In the genomic region with DNA sequence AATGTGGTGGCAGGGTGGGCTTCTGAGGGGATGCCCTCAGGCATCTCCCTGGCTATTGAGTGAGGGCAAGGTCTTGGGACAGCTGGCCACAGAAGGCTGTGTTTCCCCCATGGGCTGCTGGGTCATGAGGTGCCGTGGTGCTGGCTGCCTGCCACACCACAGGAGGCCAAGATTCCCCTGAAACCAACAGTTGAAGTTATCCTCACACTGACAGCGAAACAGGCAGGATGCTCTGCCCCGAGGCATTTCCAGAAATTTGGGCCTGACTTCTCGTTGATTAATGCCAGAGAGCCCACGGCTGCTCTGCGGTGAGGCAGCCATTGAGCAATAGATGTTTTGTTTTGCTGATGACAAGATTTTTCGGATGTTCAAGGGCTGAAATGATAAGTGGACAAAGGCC, we compare ENCODE assay signal across 23 mouse cellular contexts. TPM values are rescaled to one million over a fixed set of nuclear protein-coding genes. Genes with fewer than 3 reads are reported as not detected.
DNase-seq lines count a peak whose midpoint lies in the region; ATAC-seq and TF ChIP-seq lines count a peak whose summit lies in the region.
"Had no signal": no experiment of that assay in that cellular context is flagged by ENCODE, and none has a peak within 500 bp of the region (broad histone marks: within the 10 kb centered on the region; RNA-seq: fewer than 3 reads in every experiment).

No protein-coding gene starts in this region.

- no peak for DNase-seq in liver, postnatal 0 days
- DNase-seq in liver: no peak
- no peak for DNase-seq in spleen, adult 18-20 months
- no peak for DNase-seq in cerebellum, adult 8-10 months
- no peak for DNase-seq in right cerebral cortex, postnatal 4 days
- DNase-seq: adrenal gland, postnatal 10 days; cerebellum, adult 11 months; cerebellum, postnatal 25 days; forebrain, postnatal 0 days; heart, adult 18-20 months; heart, postnatal 4 days; layer of hippocampus, postnatal 36 days; left cerebral cortex, postnatal 4 days; lung, adult 18-20 months; lung, postnatal 14 days; right cerebral cortex, adult 18-20 months; thymus, adult 18-20 months had no signal

- no peak overlapping the region for H3K4me3 ChIP-seq in liver, postnatal 0 days (ENCODE audit: low read depth, low read length)
- H3K4me3 ChIP-seq in ES-Bruce4 (ENCODE audit: low read depth, low read length): no peak overlapping the region
- no peak overlapping the region for H3K4me3 ChIP-seq in bone marrow macrophage, adult 2 months (ENCODE audit: insufficient read depth, low read length)
- H3K4me3 ChIP-seq: forebrain, embryonic 10.5 days; neural tube, embryonic 12.5 days had no signal

- no peak overlapping the region for H3K27ac ChIP-seq in liver, postnatal 0 days (ENCODE audit: low read depth)
- H3K27ac ChIP-seq in ES-Bruce4 (ENCODE audit: insufficient read depth, low read length): 0 out of 2 replicates have a peak overlapping the region, but pooled peaks have one; percentile 18
- H3K27ac ChIP-seq in bone marrow macrophage, adult 2 months (ENCODE audit: insufficient read depth, low read depth, low read length): peak overlapping the region; percentile 41
- H3K27ac ChIP-seq: forebrain, embryonic 10.5 days; neural tube, embryonic 12.5 days had no signal

- ATAC-seq in liver, postnatal 0 days: 0 out of 2 replicates have a peak, but pooled peaks have one; percentile 3
- 0 out of 2 replicates have a peak, but pooled peaks have one; percentile 41 for ATAC-seq in monocyte, adult 5-6 weeks (replicated peaks; ENCODE audit: insufficient number of reproducible peaks, low FRiP score, low TSS enrichment, poor library complexity, severe bottlenecking)
- ATAC-seq: forebrain, postnatal 0 days; inflammation-experienced regulatory T-cells, adult 6 months had no signal

- no peak for TF ChIP-seq POLR2A in ES-Bruce4 (IDR thresholded peaks at IDR 0.05; ENCODE audit: insufficient read depth, low read length)
- TF ChIP-seq POLR2A in bone marrow macrophage, adult 2 months (IDR thresholded peaks at IDR 0.05; ENCODE audit: borderline replicate concordance, low read depth, low read length): no peak

- H3K9me3 ChIP-seq in liver, postnatal 0 days (ENCODE audit: low read length): no peaks in the 10 kb centered on the region
- H3K9me3 ChIP-seq in ES-Bruce4 (replicated peaks; ENCODE audit: control insufficient read depth, insufficient read depth, low read length, poor library complexity, severe bottlenecking): no peaks in the 10 kb centered on the region
- H3K9me3 ChIP-seq: forebrain, embryonic 10.5 days; neural tube, embryonic 12.5 days had no signal

- WGBS in liver, postnatal 0 days (ENCODE audit: insufficient replicate concordance): 52% methylated on average over 7 of the region's 7 CpGs

- no peaks in the 10 kb centered on the region for H3K27me3 ChIP-seq in liver, postnatal 0 days (ENCODE audit: insufficient read depth, low read length)
- H3K27me3 ChIP-seq in ES-Bruce4 (ENCODE audit: control insufficient read depth, insufficient read depth, low read length, poor library complexity, severe bottlenecking): no peaks in the 10 kb centered on the region
- H3K27me3 ChIP-seq: neural tube, embryonic 12.5 days had no signal

- no peak for TF ChIP-seq EP300 in liver, postnatal 0 days (IDR thresholded peaks at IDR 0.05; ENCODE audit: low read depth)
- no peak for TF ChIP-seq EP300 in ES-Bruce4 (IDR thresholded peaks at IDR 0.05; ENCODE audit: insufficient read depth, low read depth, low read length)

- no peaks in the 10 kb centered on the region for H3K36me3 ChIP-seq in liver, postnatal 0 days (replicated peaks; ENCODE audit: insufficient read depth, low read length)
- no peaks in the 10 kb centered on the region for H3K36me3 ChIP-seq in ES-Bruce4 (ENCODE audit: control insufficient read depth, insufficient read depth, low read length, poor library complexity, severe bottlenecking)
- H3K36me3 ChIP-seq: forebrain, embryonic 10.5 days; neural tube, embryonic 12.5 days had no signal

- no peak for TF ChIP-seq CTCF in liver, postnatal 0 days (IDR thresholded peaks at IDR 0.05; ENCODE audit: low read depth)
- no peak for TF ChIP-seq CTCF in ES-Bruce4 (IDR thresholded peaks at IDR 0.05; ENCODE audit: low read depth, low read length)
- no peak for TF ChIP-seq CTCF in bone marrow macrophage, adult 2 months (IDR thresholded peaks at IDR 0.05; ENCODE audit: low read depth, low read length)

- H3K9ac ChIP-seq in liver, postnatal 0 days (replicated peaks): no peak overlapping the region
- H3K9ac ChIP-seq in ES-Bruce4 (ENCODE audit: low read depth, poor library complexity, severe bottlenecking): no peak overlapping the region
- H3K9ac ChIP-seq: forebrain, postnatal 0 days; neural tube, embryonic 12.5 days had no signal

- no peak overlapping the region for H3K4me2 ChIP-seq in liver, postnatal 0 days (ENCODE audit: low read depth, low read length)
- H3K4me2 ChIP-seq: neural tube, embryonic 12.5 days had no signal

- H3K4me1 ChIP-seq in liver, postnatal 0 days (ENCODE audit: insufficient read depth): peaks cover 20% of the 10 kb centered on the region
- peaks cover 5% of the 10 kb centered on the region for H3K4me1 ChIP-seq in ES-Bruce4 (ENCODE audit: control insufficient read depth, insufficient read depth, low read length)
- peaks cover 50% of the 10 kb centered on the region for H3K4me1 ChIP-seq in bone marrow macrophage, adult 2 months (ENCODE audit: control insufficient read depth, insufficient read depth, low read length)

RNA-seq across cellular contexts. Expression of gene Pgs1, which starts 6.7 kb away (rescaled TPM):
- 9.1 and 10.1 TPM in 2 replicates for polyA plus RNA-seq in liver, postnatal 0 days (2015; fragmentation: Nextera tagmentation; extraction: Ambion mirVana)
- polyA plus RNA-seq in ES-Bruce4 (2011; ENCODE audit: insufficient read depth, insufficient read length, low read depth, missing spikeins): 31.5 and 35.5 TPM in 2 replicates
- polyA plus RNA-seq in bone marrow macrophage, adult 2 months (2012; ENCODE audit: insufficient read depth, insufficient read length, missing spikeins): 35.4 and 37.1 TPM in 2 replicates
- total RNA-seq in monocyte, adult 5-6 weeks (2017): 20.4 to 31.7 TPM (median 30.1 TPM) in 3 replicates

RNA-seq across cellular contexts. Expression of gene Socs3, which starts 9.5 kb away (rescaled TPM):
- 3.5 and 5.8 TPM in 2 replicates for polyA plus RNA-seq in liver, postnatal 0 days (2015; fragmentation: Nextera tagmentation; extraction: Ambion mirVana)
- 53.8 and 61.5 TPM in 2 replicates for polyA plus RNA-seq in ES-Bruce4 (2011; ENCODE audit: insufficient read depth, insufficient read length, low read depth, missing spikeins)
- polyA plus RNA-seq in bone marrow macrophage, adult 2 months (2012; ENCODE audit: insufficient read depth, insufficient read length, missing spikeins): 6.9 and 7.1 TPM in 2 replicates
- 67.9 to 84.4 TPM (median 70.9 TPM) in 3 replicates for total RNA-seq in monocyte, adult 5-6 weeks (2017)
